Mouse (Mus musculus) embryonic facial prominence, embryonic 14.5 days (tissue): ENCODE data around the gene Fgfr1op. TPM values are rescaled to one million over a fixed set of nuclear protein-coding genes. Genes with fewer than 3 reads are reported as not detected.
"Not testable (repeated sequence)": the region's sequence is repeated elsewhere in the genome, so short reads cannot be mapped to it uniquely, and the experiment has no call there.

ENCODE experiments used
- ATAC-seq: fragments of 200-750 bp; cut with Nextera tagmentation; 2 replicates; pipeline ENCODE4 v1.8.0; 2017; ENCODE audit warnings: low read depth, moderate number of reproducible peaks, moderate TSS enrichment
- DNase-seq: peaks from one replicate; pipeline ENCODE4 v3.0.0-alpha.2; 2015; ENCODE audit warnings: low spot score
- H3K27ac ChIP-seq: fragments of 300-500 bp; sonication (generic); replicated peaks from 2 replicates; pipeline ENCODE4 v1.5.1; 2014; ENCODE audit warnings: low read depth, mild to moderate bottlenecking, low read length, moderate library complexity
- H3K27me3 ChIP-seq: fragments of 300-500 bp; sonication (generic); replicated peaks from 2 replicates; pipeline ENCODE4 v1.6.1; 2014; ENCODE audit warnings: low read length; ENCODE audit not compliant: control insufficient read depth, insufficient read depth
- H3K36me3 ChIP-seq: fragments of 300-500 bp; sonication (generic); 2 replicates; pipeline ENCODE4 v1.6.1; 2014; ENCODE audit warnings: low read length, mixed read lengths; ENCODE audit not compliant: control insufficient read depth, insufficient read depth
- H3K4me1 ChIP-seq: fragments of 300-500 bp; sonication (generic); 2 replicates; pipeline ENCODE4 v1.6.1; 2014; ENCODE audit warnings: antibody characterized with exemption, low read length; ENCODE audit not compliant: control insufficient read depth, insufficient read depth
- H3K4me2 ChIP-seq: fragments of 300-500 bp; sonication (generic); 2 replicates; pipeline ENCODE4 v1.6.1; 2014; ENCODE audit warnings: low read depth, mild to moderate bottlenecking, low read length, moderate library complexity, mixed read lengths
- H3K4me3 ChIP-seq: fragments of 300-500 bp; sonication (generic); 2 replicates; pipeline ENCODE4 v1.5.1; 2014; ENCODE audit warnings: low read depth, mild to moderate bottlenecking, low read length
- H3K9ac ChIP-seq: fragments of 300-500 bp; sonication (generic); 2 replicates; pipeline ENCODE4 v1.6.1; 2014; ENCODE audit warnings: low read depth, mild to moderate bottlenecking, low read length, moderate library complexity, mixed read lengths
- H3K9me3 ChIP-seq: fragments of 300-500 bp; sonication (generic); 2 replicates; pipeline ENCODE4 v1.6.1; 2016; ENCODE audit warnings: low read length; ENCODE audit not compliant: control insufficient read depth
- WGBS: fragments of 180-500 bp; shearing (Covaris S2); extraction: QIAGEN DNeasy Blood & Tissue Kit; methylation state at CpG from one replicate; pipeline ENCODE4 v1.1.7; 2014; 5-methylcytosine and 5-hydroxymethylcytosine counted together
- polyA plus RNA-seq: library from polyadenylated mRNA; unstranded; fragments of >200 nt; fragmentation: Nextera tagmentation; extraction: Ambion mirVana; gene quantifications from 2 replicates; pipeline ENCODE4 v1.2.1, GENCODE M21; 2014

Fgfr1op gene
- 32.3 and 35.0 TPM in 2 replicates for polyA plus RNA-seq

DNA sequence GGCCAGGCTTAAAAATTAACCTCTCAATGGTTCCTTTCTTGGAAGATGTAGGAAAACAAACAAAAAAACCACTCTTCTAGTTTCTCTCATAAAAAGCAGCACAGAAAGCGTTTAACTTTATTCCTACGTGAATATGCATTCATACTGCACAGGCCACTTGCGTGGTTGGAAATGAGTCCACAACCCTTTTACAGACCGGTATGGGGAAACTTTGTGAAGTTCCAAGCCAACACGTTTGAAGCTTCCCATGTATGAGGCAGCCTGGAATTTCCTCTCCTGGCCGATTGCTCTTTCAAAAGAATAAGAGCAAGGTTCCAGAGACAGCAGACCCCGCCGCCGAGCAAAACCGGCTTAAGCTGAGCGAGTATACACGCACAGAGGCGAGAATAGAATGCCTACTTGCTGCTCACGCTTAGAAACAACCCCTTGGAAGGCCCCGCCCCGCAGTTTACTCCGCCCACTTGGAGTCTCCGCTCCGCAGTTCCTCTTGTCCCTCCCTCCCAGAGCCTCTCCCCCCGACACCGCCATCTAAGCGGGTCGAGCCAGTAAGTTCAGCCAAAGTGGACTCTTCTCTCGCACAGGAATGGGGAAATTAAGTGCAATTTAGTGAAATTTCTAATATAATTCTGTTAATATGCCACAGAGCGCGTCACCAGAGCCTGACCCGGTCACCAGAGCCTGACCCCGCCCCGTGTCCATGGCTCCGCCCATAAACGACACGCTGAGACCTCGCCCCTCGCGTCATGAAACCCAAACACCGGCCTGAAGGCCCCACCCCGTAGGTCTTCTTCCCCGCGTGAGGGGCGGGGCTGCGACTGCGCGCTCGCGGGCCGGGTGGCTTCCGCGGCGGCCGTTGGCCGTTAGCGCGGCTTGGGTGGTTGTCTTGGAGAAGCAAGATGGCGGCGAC is at the start of gene Fgfr1op:
Fgfr1op (plus strand) TSS at position 801 of the 907 bp plus-strand sequence.
- H3K27ac ChIP-seq, result not testable (repeated sequence)

DNA sequence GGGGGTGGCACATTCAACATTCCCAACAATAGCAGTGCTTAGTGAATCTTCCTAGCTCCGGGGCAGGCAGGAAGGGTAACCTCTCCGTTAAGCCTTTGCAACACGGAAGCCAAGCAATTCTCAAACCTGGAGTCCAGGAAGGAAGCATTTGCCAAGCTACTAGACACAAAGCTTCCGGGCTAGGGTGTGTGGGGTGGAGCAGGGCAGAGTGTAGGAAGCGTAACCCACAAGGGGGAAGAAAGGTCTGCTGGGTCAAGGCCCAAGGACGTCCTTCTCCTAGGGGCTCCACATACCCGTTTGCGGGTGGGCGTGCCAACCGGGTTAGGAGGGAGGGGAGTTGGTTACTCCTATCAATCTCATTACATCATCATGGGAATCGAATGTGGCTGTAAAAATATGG is 48.9 kb upstream of the Fgfr1op start:
- not testable (repeated sequence) for ATAC-seq, H3K4me1 ChIP-seq, H3K27me3 ChIP-seq, H3K36me3 ChIP-seq, H3K9me3 ChIP-seq, H3K4me3 ChIP-seq, H3K9ac ChIP-seq, H3K27ac ChIP-seq, H3K4me2 ChIP-seq
- 55% methylated on average over 5 of the region's 11 CpGs for WGBS
- peak; percentile 5 for DNase-seq

More for the DNA sequence above, at the start of gene Fgfr1op:
- not testable (repeated sequence) for H3K36me3 ChIP-seq, H3K27me3 ChIP-seq, H3K4me1 ChIP-seq, DNase-seq, H3K9me3 ChIP-seq
- H3K9ac ChIP-seq, result peak within 1 kb of the TSS; percentile 61
- ATAC-seq, result peak; percentile 97
- whole genome bisulfite sequencing, result 2% methylated on average over 12 of the region's 55 CpGs
- peak within 1 kb of the TSS; percentile 48 for H3K4me3 ChIP-seq
- H3K4me2 ChIP-seq, result peak within 1 kb of the TSS; percentile 45

DNA sequence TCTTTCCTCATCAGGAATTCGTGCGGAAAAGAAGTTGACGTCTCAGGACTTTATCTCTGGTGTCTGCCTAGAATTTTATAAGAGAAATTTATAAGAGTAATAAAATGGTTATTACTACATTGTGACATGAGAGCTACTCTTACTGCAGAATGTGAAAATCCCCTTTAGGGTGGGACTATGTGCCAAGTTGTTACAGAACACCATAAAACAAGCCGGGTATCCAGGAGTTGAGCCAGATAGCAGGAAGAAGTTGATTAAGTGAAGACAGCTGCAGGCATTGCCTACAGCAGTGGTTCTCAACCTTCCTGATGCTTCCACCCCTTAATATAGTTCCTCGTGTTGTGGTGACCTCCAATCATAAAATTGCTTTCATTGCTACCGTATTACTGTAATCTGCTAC is 48.4 kb upstream of the Fgfr1op start:
- not testable (repeated sequence) for H3K4me1 ChIP-seq, H3K9ac ChIP-seq, H3K27ac ChIP-seq, H3K9me3 ChIP-seq, H3K27me3 ChIP-seq, ATAC-seq, H3K4me3 ChIP-seq, H3K36me3 ChIP-seq, DNase-seq, H3K4me2 ChIP-seq
- WGBS, result no CpG with 5 or more reads among the region's 6 CpGs

- not testable (repeated sequence) for H3K36me3 ChIP-seq, H3K9ac ChIP-seq, DNase-seq, H3K4me3 ChIP-seq, H3K27me3 ChIP-seq, H3K4me1 ChIP-seq, H3K27ac ChIP-seq, H3K4me2 ChIP-seq, ATAC-seq, H3K9me3 ChIP-seq
- no CpG with 5 or more reads among the region's 3 CpGs for WGBS
Measured at GRCm38 (mm10) chr17:8122974-8123373, 42.3 kb upstream of the Fgfr1op start.

DNA sequence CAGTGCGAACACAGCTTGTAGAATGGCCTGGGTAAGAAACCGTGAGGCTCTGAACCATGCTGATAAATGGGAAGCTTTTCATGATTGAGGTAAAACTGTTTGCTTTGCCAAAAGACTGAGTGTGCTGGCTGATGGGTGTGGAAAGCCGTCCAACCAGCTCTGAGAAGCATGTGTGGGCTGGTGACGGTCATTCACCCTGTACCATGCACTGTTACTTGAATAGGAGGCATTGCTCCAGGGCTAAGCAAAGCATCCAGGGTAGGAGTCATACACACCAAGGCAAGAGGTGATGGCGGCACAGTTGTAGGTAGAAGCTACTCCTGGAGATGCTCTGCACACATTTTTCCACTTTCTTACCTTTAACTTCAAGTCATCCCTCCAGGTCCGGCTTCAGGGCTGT is 40.7 kb upstream of the Fgfr1op start:
- not testable (repeated sequence) for H3K9me3 ChIP-seq, H3K4me2 ChIP-seq, H3K27me3 ChIP-seq, H3K4me1 ChIP-seq, H3K4me3 ChIP-seq, H3K27ac ChIP-seq, DNase-seq, H3K9ac ChIP-seq, H3K36me3 ChIP-seq, ATAC-seq
- 100% methylated on average over 1 of the region's 6 CpGs for WGBS

DNA sequence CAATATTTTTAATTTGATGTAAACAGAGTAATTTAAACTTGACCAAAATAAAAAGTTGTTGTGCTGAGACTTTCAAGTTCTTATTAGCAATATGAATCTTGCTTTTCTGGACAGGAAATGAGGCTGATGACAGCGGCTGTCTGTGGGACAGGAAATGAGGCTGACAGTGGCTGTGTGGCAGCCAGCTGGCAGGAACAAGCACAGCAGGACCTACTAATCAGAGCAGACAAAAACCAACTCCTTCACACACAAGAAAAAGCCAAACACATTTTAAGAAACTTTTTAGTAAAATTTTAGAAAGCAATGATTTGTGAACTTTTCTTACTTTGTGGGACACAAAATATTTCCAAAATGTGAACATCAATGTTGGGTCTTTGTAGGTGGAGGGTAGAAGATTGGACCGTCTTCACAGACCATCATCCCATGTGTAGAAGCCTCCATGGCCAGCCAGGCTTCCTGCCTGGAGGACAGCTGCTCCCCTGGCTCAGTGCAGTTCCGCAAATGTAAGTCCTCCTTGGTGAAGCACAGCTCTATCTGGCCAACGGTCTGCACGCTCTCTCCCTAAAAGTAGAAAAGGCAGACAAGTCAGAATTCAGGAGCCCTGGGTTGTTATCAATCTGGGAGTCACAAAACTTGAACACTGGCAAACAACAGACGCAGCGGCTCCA is 36.8 kb upstream of the Fgfr1op start:
- not testable (repeated sequence) for H3K4me3 ChIP-seq, ATAC-seq, H3K9me3 ChIP-seq, H3K4me1 ChIP-seq, DNase-seq, H3K9ac ChIP-seq, H3K4me2 ChIP-seq, H3K36me3 ChIP-seq, H3K27me3 ChIP-seq, H3K27ac ChIP-seq
- no CpG with 5 or more reads among the region's 7 CpGs for WGBS

DNA sequence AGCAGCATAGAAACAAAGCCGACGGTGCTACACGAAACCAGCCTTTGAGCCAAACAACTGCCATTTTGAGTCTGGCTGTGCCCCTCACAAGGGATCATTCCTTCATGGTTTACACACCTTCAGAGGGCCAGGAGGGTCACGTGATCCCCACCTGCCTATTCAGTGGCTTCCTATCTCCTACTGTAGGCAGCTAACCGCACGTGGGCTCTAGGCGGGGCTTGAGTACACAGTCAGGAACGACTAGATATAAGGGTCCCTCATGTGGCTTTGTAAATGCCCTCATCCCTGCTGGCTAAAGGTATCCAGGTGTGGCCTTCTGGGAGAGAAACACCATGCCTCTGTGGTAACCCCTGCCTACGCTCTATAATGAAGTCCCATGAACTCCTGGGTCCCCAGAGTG is 35.7 kb upstream of the Fgfr1op start:
- H3K27me3 ChIP-seq, H3K9ac ChIP-seq, H3K27ac ChIP-seq, H3K4me1 ChIP-seq, DNase-seq, H3K4me2 ChIP-seq, H3K4me3 ChIP-seq, H3K36me3 ChIP-seq, ATAC-seq, H3K9me3 ChIP-seq: not testable (repeated sequence)
- 79% methylated on average over 9 of the region's 9 CpGs for WGBS

- H3K4me2 ChIP-seq, H3K9me3 ChIP-seq, H3K4me3 ChIP-seq, H3K27ac ChIP-seq, H3K9ac ChIP-seq, H3K4me1 ChIP-seq, ATAC-seq, H3K36me3 ChIP-seq, DNase-seq, H3K27me3 ChIP-seq: not testable (repeated sequence)
- WGBS, result no CpG with 5 or more reads among the region's 6 CpGs
Measured at GRCm38 (mm10) chr17:8130849-8131248, 34.5 kb upstream of the Fgfr1op start.
